Mouse (Mus musculus) neural tube, embryonic 12.5 days (tissue): ENCODE data around the gene Xrra1. TPM values are rescaled to one million over a fixed set of nuclear protein-coding genes. Genes with fewer than 3 reads are reported as not detected.

ENCODE experiments used
- ATAC-seq: fragments of 200-750 bp; cut with Nextera tagmentation; 2 replicates; pipeline ENCODE4 v1.8.0; 2017; ENCODE audit warnings: low read depth, mild to moderate bottlenecking, moderate TSS enrichment, moderate library complexity; ENCODE audit not compliant: low FRiP score
- H3K27ac ChIP-seq: fragments of 300-500 bp; sonication (generic); 2 replicates; pipeline ENCODE4 v1.5.1; 2016
- H3K27me3 ChIP-seq: fragments of 300-500 bp; sonication (generic); replicated peaks from 2 replicates; pipeline ENCODE4 v1.6.1; 2016; ENCODE audit warnings: mild to moderate bottlenecking
- H3K36me3 ChIP-seq: fragments of 300-500 bp; sonication (generic); 2 replicates; pipeline ENCODE4 v1.6.1; 2016; ENCODE audit warnings: mild to moderate bottlenecking
- H3K4me1 ChIP-seq: fragments of 300-500 bp; sonication (generic); 2 replicates; pipeline ENCODE4 v1.6.1; 2016
- H3K4me2 ChIP-seq: fragments of 300-500 bp; sonication (generic); replicated peaks from 2 replicates; pipeline ENCODE4 v1.6.1; 2016; ENCODE audit warnings: mild to moderate bottlenecking
- H3K4me3 ChIP-seq: fragments of 300-500 bp; sonication (generic); 2 replicates; pipeline ENCODE4 v1.5.1; 2016
- H3K9ac ChIP-seq: fragments of 300-500 bp; sonication (generic); 2 replicates; pipeline ENCODE4 v1.6.1; 2016; ENCODE audit warnings: mild to moderate bottlenecking
- H3K9me3 ChIP-seq: fragments of 300-500 bp; sonication (generic); 2 replicates; pipeline ENCODE4 v1.6.1; 2016; ENCODE audit warnings: mild to moderate bottlenecking
- WGBS: fragments of 180-500 bp; shearing (Covaris S2); methylation state at CpG from one replicate; pipeline ENCODE4 v1.1.7; 2016; 5-methylcytosine and 5-hydroxymethylcytosine counted together
- polyA plus RNA-seq: library from polyadenylated mRNA; unstranded; fragments of >200 nt; fragmentation: Nextera tagmentation; extraction: Ambion mirVana; gene quantifications from 2 replicates; pipeline ENCODE4 v1.2.1, GENCODE M21; 2016

Gene Xrra1
- polyA plus RNA-seq, 1 experiment from 2014 or later, result 0.52 TPM

- H3K9ac ChIP-seq, result no peak overlapping the region
- no peaks in the 10 kb centered on the region for H3K9me3 ChIP-seq
- 81% methylated on average over 5 of the region's 5 CpGs for WGBS
- H3K4me2 ChIP-seq, result no peak overlapping the region
- no peaks in the 10 kb centered on the region for H3K4me1 ChIP-seq
- no peak for ATAC-seq
- H3K27me3 ChIP-seq, result no peaks in the 10 kb centered on the region
- H3K36me3 ChIP-seq, result no peaks in the 10 kb centered on the region
- no peak overlapping the region for H3K4me3 ChIP-seq
- H3K27ac ChIP-seq, result no peak overlapping the region
Observed at GRCm38 (mm10) chr7:99911038-99911437, 52.1 kb downstream of the Xrra1 start.

DNA sequence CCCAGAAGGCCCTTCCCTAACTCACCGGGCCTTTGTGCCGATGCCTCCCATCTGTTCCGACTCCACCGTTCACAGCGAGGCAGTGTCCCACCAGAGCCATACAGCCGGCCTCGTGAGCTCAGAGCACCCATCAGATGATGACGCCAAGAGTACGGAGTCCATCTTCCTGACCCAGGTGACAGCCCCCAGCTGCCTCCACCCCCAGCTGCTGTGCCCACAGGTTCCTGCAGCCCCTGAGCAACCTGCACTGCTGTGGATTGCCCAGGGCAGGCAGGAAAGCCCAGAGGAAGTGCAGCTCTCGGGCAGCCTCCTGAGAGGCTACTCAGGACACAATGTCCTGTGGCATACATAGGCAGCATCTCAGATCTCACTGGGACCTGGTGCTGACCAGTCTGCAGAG, 55.4 kb downstream of the Xrra1 start:
- Histone ChIP-seq H3K27me3 (peaks cover 16% of the 10 kb centered on the region), H3K9me3 (no peaks in the 10 kb centered on the region), H3K36me3 (peaks cover 4% of the 10 kb centered on the region; the same call in 1 of the 2 replicates), H3K9ac (no peak overlapping the region), H3K4me1 (peaks cover 15% of the 10 kb centered on the region), H3K4me2 (no peak overlapping the region), H3K27ac (no peak overlapping the region), H3K4me3 (no peak overlapping the region)
- 88% methylated on average over 10 of the region's 10 CpGs for WGBS
- no peak for ATAC-seq

GRCm38 (mm10) chr7:99915511-99915910, 56.6 kb downstream of the Xrra1 start:
- H3K27me3 ChIP-seq, result peaks cover 16% of the 10 kb centered on the region
- no peaks in the 10 kb centered on the region for H3K9me3 ChIP-seq
- H3K4me2 ChIP-seq, result no peak overlapping the region
- H3K4me3 ChIP-seq, result no peak overlapping the region
- no peak overlapping the region for H3K27ac ChIP-seq
- no peak overlapping the region for H3K9ac ChIP-seq
- ATAC-seq, result no peak
- WGBS, result 92% methylated on average over 2 of the region's 2 CpGs
- H3K36me3 ChIP-seq, result peaks cover 6% of the 10 kb centered on the region; the same call in 1 of the 2 replicates
- peaks cover 15% of the 10 kb centered on the region for H3K4me1 ChIP-seq

- 6% methylated on average over 22 of the region's 22 CpGs for WGBS
- H3K4me3 ChIP-seq, result peak overlapping the region; percentile 30
- H3K27ac ChIP-seq, result no peak overlapping the region
- peaks cover 13% of the 10 kb centered on the region for H3K36me3 ChIP-seq
- peaks cover 16% of the 10 kb centered on the region for H3K27me3 ChIP-seq
- ATAC-seq, result peak; percentile 51
- H3K9ac ChIP-seq, result peak overlapping the region; percentile 53; the same call in 1 of the 2 replicates
- H3K4me1 ChIP-seq, result peaks cover 15% of the 10 kb centered on the region
- H3K9me3 ChIP-seq, result no peaks in the 10 kb centered on the region
- H3K4me2 ChIP-seq, result peak overlapping the region; percentile 68
Observed at GRCm38 (mm10) chr7:99916741-99917319, 57.9 kb downstream of the Xrra1 start.

- Histone ChIP-seq H3K4me2 (peak overlapping the region; percentile 68), H3K4me1 (peaks cover 15% of the 10 kb centered on the region), H3K27ac (no peak overlapping the region), H3K9ac (peak overlapping the region; percentile 53; the same call in 1 of the 2 replicates), H3K9me3 (no peaks in the 10 kb centered on the region), H3K36me3 (peaks cover 14% of the 10 kb centered on the region), H3K4me3 (peak overlapping the region; percentile 30), H3K27me3 (peaks cover 16% of the 10 kb centered on the region)
- 1% methylated on average over 36 of the region's 36 CpGs for WGBS
- ATAC-seq, result peak; percentile 69
Observed at GRCm38 (mm10) chr7:99917320-99917844, 58.5 kb downstream of the Xrra1 start.

DNA sequence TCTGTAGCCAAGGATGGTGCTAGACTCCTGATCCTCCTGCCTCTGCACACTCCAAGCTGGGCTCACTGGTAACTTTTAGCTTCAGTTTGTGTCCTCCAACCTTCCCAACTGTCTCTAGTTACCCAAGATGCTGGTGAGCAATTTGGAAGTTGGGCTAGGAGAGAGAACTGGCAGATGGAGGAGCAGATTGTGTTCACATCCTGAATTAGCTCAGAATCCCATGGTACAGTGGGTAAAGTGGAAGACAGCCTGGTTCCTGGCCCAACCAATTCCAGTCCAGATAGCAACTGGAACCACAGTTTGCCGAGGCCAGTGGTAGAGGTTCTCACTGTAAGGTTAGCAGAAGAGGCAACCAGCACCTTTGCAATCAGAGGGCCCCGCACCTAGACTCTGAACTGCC, 60.2 kb downstream of the Xrra1 start:
- Histone ChIP-seq H3K4me2 (no peak overlapping the region), H3K4me3 (no peak overlapping the region), H3K9me3 (no peaks in the 10 kb centered on the region), H3K27me3 (peaks cover 16% of the 10 kb centered on the region), H3K9ac (no peak overlapping the region), H3K36me3 (peaks cover 29% of the 10 kb centered on the region), H3K27ac (no peak overlapping the region), H3K4me1 (peaks cover 15% of the 10 kb centered on the region)
- 96% methylated on average over 2 of the region's 2 CpGs for WGBS
- no peak for ATAC-seq

- Histone ChIP-seq H3K27me3 (peaks cover 16% of the 10 kb centered on the region), H3K4me1 (peaks cover 15% of the 10 kb centered on the region), H3K4me2 (no peak overlapping the region), H3K36me3 (peaks cover 37% of the 10 kb centered on the region), H3K27ac (no peak overlapping the region), H3K9ac (no peak overlapping the region), H3K4me3 (no peak overlapping the region), H3K9me3 (no peaks in the 10 kb centered on the region)
- 94% methylated on average over 6 of the region's 6 CpGs for WGBS
- no peak for ATAC-seq
Observed at GRCm38 (mm10) chr7:99919971-99920370, 61.1 kb downstream of the Xrra1 start.

DNA sequence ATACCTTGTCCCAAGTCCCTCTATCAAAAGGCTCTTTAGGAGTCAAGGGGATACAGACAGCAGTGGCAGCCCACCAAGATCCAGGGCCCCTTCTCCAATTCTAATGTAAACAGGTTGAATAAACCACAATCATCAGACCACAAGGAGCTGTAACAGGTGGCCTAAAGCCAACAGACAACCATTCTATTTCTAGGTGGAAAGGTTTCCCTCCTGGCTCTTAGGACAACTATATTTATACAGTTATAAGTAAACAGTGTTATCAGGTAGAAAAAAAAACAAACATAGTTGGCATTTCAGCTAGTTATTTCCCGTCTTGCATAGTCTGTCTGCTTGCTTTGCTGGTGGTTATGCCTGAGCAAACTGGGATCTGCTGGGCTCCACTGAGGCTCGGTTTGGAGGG, 61.5 kb downstream of the Xrra1 start:
- Histone ChIP-seq H3K4me2 (no peak overlapping the region), H3K9me3 (no peaks in the 10 kb centered on the region), H3K27me3 (peaks cover 16% of the 10 kb centered on the region), H3K36me3 (peaks cover 41% of the 10 kb centered on the region), H3K4me3 (no peak overlapping the region), H3K4me1 (peaks cover 15% of the 10 kb centered on the region), H3K9ac (no peak overlapping the region), H3K27ac (no peak overlapping the region)
- 87% methylated on average over 2 of the region's 2 CpGs for WGBS
- ATAC-seq, result no peak

GRCm38 (mm10) chr7:99926916-99927714, 68.2 kb downstream of the Xrra1 start:
- H3K4me2 ChIP-seq, result no peak overlapping the region
- ATAC-seq, result no peak
- no peaks in the 10 kb centered on the region for H3K4me1 ChIP-seq
- H3K27me3 ChIP-seq, result no peaks in the 10 kb centered on the region
- H3K36me3 ChIP-seq, result peaks cover 48% of the 10 kb centered on the region
- H3K9me3 ChIP-seq, result no peaks in the 10 kb centered on the region
- H3K9ac ChIP-seq, result no peak overlapping the region
- no peak overlapping the region for H3K27ac ChIP-seq
- WGBS, result 80% methylated on average over 10 of the region's 10 CpGs
- H3K4me3 ChIP-seq, result no peak overlapping the region

DNA sequence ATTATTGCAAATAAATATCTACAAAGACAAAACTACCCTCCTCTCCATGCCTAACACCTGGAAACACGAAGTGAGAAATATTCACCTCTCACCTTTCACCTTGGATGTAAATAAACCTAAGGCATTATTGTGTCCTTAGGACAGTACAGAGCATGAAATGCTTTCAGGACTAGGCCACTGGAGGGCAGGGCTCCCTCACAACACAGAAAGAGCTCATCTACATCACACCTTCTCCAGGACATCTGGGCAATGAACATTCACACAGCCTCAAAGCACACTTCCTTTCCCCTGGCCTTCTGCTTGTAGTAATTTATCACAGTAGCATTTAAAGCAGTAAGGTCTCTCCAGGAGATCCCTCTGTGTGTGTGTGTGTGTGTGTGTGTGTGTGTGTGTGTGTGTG, 76.8 kb downstream of the Xrra1 start:
- peaks cover 43% of the 10 kb centered on the region for H3K36me3 ChIP-seq
- H3K4me3 ChIP-seq, result no peak overlapping the region
- no peak overlapping the region for H3K27ac ChIP-seq
- no peaks in the 10 kb centered on the region for H3K4me1 ChIP-seq
- no peaks in the 10 kb centered on the region for H3K9me3 ChIP-seq
- ATAC-seq, result no peak
- H3K9ac ChIP-seq, result no peak overlapping the region
- WGBS, result 78% methylated on average over 1 of the region's 1 CpGs
- no peaks in the 10 kb centered on the region for H3K27me3 ChIP-seq
- no peak overlapping the region for H3K4me2 ChIP-seq

- H3K9ac ChIP-seq, result no peak overlapping the region
- H3K4me1 ChIP-seq, result no peaks in the 10 kb centered on the region
- 97% methylated on average over 1 of the region's 1 CpGs for WGBS
- no peak overlapping the region for H3K4me3 ChIP-seq
- no peaks in the 10 kb centered on the region for H3K27me3 ChIP-seq
- H3K27ac ChIP-seq, result no peak overlapping the region
- no peak overlapping the region for H3K4me2 ChIP-seq
- peaks cover 53% of the 10 kb centered on the region for H3K36me3 ChIP-seq
- no peak for ATAC-seq
- no peaks in the 10 kb centered on the region for H3K9me3 ChIP-seq
Observed at GRCm38 (mm10) chr7:99940669-99941068, 81.8 kb downstream of the Xrra1 start.

GRCm38 (mm10) chr7:99944520-99944919, 85.6 kb downstream of the Xrra1 start:
- Histone ChIP-seq H3K4me3 (no peak overlapping the region), H3K9me3 (no peaks in the 10 kb centered on the region; the same call in 1 of the 2 replicates), H3K27ac (no peak overlapping the region), H3K4me2 (no peak overlapping the region), H3K27me3 (no peaks in the 10 kb centered on the region), H3K4me1 (no peaks in the 10 kb centered on the region), H3K36me3 (peaks cover 70% of the 10 kb centered on the region), H3K9ac (no peak overlapping the region)
- WGBS, result 98% methylated on average over 3 of the region's 3 CpGs
- ATAC-seq, result no peak
